Mouse (Mus musculus) heart, postnatal 0 days (tissue): Measurements from ENCODE around the gene Cyct. TPM values are rescaled to one million over a fixed set of nuclear protein-coding genes. Genes with fewer than 3 reads are reported as not detected.

Experiments used
- ATAC-seq: fragments of 200-750 bp; cut with Nextera tagmentation; 2 replicates; pipeline ENCODE4 v1.8.0; 2017; ENCODE audit warnings: low read depth, moderate number of reproducible peaks, moderate library complexity; ENCODE audit not compliant: insufficient read depth
- DNase-seq: peaks from one replicate; pipeline ENCODE4 v3.0.0-alpha.2; 2016; ENCODE audit warnings: low spot score
- H3K27ac ChIP-seq: fragments of 300-500 bp; sonication (generic); 2 replicates; pipeline ENCODE4 v1.5.1; 2014; ENCODE audit warnings: low read depth, mild to moderate bottlenecking
- H3K27me3 ChIP-seq: fragments of 300-500 bp; sonication (generic); 2 replicates; pipeline ENCODE4 v1.6.1; 2014; ENCODE audit warnings: low read length, mixed read lengths; ENCODE audit not compliant: control insufficient read depth, insufficient read depth
- H3K36me3 ChIP-seq: fragments of 300-500 bp; sonication (generic); replicated peaks from 2 replicates; pipeline ENCODE4 v1.6.1; 2014; ENCODE audit warnings: low read length, mixed read lengths; ENCODE audit not compliant: control insufficient read depth, insufficient read depth
- H3K4me1 ChIP-seq: fragments of 300-500 bp; sonication (generic); 2 replicates; pipeline ENCODE4 v1.6.1; 2014; ENCODE audit warnings: antibody characterized with exemption; ENCODE audit not compliant: control insufficient read depth, insufficient read depth
- H3K4me2 ChIP-seq: fragments of 300-500 bp; sonication (generic); 2 replicates; pipeline ENCODE4 v1.6.1; 2014; ENCODE audit warnings: low read depth, mild to moderate bottlenecking, low read length, moderate library complexity
- H3K4me3 ChIP-seq: fragments of 300-500 bp; sonication (generic); 2 replicates; pipeline ENCODE4 v1.5.1; 2014; ENCODE audit warnings: low read depth, low read length
- H3K9ac ChIP-seq: fragments of 300-500 bp; sonication (generic); replicated peaks from 2 replicates; pipeline ENCODE4 v1.6.1; 2014; ENCODE audit warnings: low read depth, low read length, mixed read lengths
- H3K9me3 ChIP-seq: fragments of 300-500 bp; sonication (generic); replicated peaks from 2 replicates; pipeline ENCODE4 v1.6.1; 2016; ENCODE audit warnings: low read length; ENCODE audit not compliant: control insufficient read depth
- CTCF ChIP-seq: IDR thresholded peaks from 2 replicates; pipeline ENCODE4 v1.5.1; 2016; ENCODE audit warnings: antibody characterized with exemption, control low read depth, low read depth
- EP300 ChIP-seq: IDR thresholded peaks from 2 replicates; pipeline ENCODE4 v1.6.1; 2016; ENCODE audit warnings: antibody characterized with exemption, low read depth
- WGBS: fragments of 180-500 bp; shearing (Covaris S2); extraction: QIAGEN DNeasy Blood & Tissue Kit; methylation state at CpG from one replicate; pipeline ENCODE4 v1.1.7; 2014; 5-methylcytosine and 5-hydroxymethylcytosine counted together
- polyA plus RNA-seq: library from polyadenylated mRNA; unstranded; fragments of >200 nt; fragmentation: Nextera tagmentation; extraction: Ambion mirVana; gene quantifications from 2 replicates; pipeline ENCODE4 v1.2.1, GENCODE M21; 2015
- total RNA-seq: library from RNA; depleted of rRNA; stranded (reverse); fragments of >200 nt; gene quantifications from 2 replicates; pipeline ENCODE4 v1.2.3, GENCODE M21; 2014; ENCODE audit warnings: low replicate concordance

Cyct gene
- total and polyA plus RNA-seq, 2 experiments from 2014 or later, result not detected

DNA sequence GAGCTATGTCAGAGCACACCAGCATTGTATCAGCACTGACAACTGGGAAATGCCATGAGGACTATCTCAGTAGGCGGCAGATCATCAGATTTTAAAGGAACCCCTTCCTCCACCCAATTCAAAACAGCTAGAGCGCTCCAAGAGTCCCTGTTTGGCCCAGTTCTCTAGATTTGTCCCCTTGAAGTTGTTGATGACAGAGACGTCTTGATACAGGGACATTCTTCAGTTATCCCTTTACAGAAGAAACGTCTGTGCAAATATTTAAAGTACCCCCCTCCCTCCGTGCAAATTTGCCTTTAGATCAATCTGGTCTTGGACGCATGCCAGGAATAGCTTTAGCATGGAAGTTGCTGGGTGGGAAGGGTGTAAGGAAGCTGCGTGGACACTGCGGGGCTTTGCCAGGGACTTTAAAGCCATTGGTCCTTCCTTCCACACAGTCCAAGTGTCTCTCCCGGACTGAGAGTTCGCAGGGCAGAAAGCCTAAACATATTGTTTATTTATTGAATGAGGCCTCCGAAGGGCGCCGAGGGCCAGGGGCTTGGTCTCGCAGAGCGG, 45.4 kb upstream of the Cyct start:
- Histone ChIP-seq H3K27ac (no peak overlapping the region), H3K4me1 (no peaks in the 10 kb centered on the region), H3K36me3 (no peaks in the 10 kb centered on the region), H3K4me3 (peak overlapping the region; percentile 88), H3K27me3 (peaks cover 20% of the 10 kb centered on the region), H3K9ac (peak overlapping the region; percentile 57), H3K9me3 (no peaks in the 10 kb centered on the region), H3K4me2 (peak overlapping the region; percentile 99)
- no peak for TF ChIP-seq EP300
- no peak for TF ChIP-seq CTCF
- WGBS, result 5% methylated on average over 15 of the region's 15 CpGs
- no peak for DNase-seq
- no peak for ATAC-seq

DNA sequence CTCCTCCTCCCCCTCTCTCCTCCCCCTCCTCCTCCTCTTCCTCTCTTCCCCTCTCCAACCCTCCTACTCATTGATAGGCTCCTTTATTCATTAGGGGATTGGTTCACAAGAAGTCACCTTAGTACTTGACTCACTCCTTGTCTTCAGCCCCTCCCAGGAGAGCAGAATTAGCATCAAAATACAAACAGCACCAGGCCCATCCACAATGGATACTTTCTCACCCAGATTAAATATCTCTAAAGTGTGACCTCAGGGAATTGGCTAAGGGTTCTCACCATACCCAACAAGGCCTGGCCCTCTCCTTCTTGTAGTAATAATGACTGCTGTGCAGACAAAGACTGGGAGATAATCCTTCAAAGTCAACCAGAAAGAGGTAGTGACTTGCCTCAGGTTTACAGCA, 39.9 kb upstream of the Cyct start:
- no peak for ATAC-seq
- Histone ChIP-seq H3K4me1 (no peaks in the 10 kb centered on the region), H3K27me3 (peaks cover 10% of the 10 kb centered on the region; the same call in 1 of the 2 replicates), H3K4me2 (no peak overlapping the region), H3K9me3 (no peaks in the 10 kb centered on the region), H3K36me3 (no peaks in the 10 kb centered on the region), H3K4me3 (no peak overlapping the region), H3K9ac (no peak overlapping the region), H3K27ac (no peak overlapping the region)
- no peak for TF ChIP-seq EP300
- TF ChIP-seq CTCF, result no peak
- no peak for DNase-seq

DNA sequence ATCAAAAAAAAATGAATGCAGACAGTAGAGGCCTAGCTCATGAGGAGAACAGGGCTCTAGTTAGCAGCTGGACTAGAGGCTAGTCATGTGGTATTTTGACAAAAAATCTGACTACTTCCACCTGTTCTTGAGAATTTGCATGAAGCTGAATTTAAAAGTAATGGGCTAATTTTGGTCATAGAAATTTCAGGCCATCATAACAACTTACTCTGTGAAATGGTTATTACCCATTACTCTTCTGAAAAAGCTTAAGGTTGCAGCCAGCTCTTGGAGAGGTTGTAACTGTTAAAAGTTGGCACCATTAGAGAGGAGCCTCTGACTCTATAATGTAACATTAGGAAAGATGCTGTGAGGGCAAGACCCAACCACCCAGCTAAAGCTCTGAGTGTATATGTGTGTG, 26.3 kb upstream of the Cyct start:
- Histone ChIP-seq H3K9ac (no peak overlapping the region), H3K9me3 (no peaks in the 10 kb centered on the region), H3K27ac (no peak overlapping the region), H3K27me3 (no peaks in the 10 kb centered on the region), H3K36me3 (peaks cover 43% of the 10 kb centered on the region), H3K4me3 (no peak overlapping the region), H3K4me1 (no peaks in the 10 kb centered on the region), H3K4me2 (no peak overlapping the region)
- TF ChIP-seq CTCF (no peak), EP300 (no peak)
- DNase-seq, result no peak
- no peak for ATAC-seq

DNA sequence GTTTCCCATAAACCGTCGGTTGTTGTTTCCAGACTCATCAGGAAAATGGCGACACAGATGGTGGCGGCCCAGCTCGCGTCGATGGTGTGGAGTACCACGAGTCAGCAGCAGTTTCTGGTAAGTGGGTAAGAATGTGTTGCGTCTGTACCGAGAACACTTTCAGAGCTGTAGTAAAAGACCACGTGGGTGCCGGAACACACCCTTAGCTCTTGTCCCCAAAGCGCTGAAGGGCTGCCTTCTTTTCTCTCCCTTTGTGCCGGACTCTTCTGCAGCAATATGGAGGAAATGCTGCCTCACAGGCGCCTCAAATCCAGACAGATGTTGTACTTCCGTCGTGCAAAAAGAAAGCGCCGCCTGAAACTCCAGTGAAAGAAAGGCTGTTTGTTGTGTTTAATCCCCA, 18.4 kb upstream of the Cyct start:
- no peak for TF ChIP-seq EP300
- no peak for TF ChIP-seq CTCF
- Histone ChIP-seq H3K27me3 (no peaks in the 10 kb centered on the region), H3K4me2 (no peak overlapping the region), H3K4me3 (no peak overlapping the region), H3K36me3 (peaks cover 88% of the 10 kb centered on the region), H3K9me3 (no peaks in the 10 kb centered on the region), H3K27ac (no peak overlapping the region), H3K9ac (no peak overlapping the region), H3K4me1 (no peaks in the 10 kb centered on the region)
- no peak for ATAC-seq
- no peak for DNase-seq
- WGBS, result 93% methylated on average over 19 of the region's 19 CpGs

DNA sequence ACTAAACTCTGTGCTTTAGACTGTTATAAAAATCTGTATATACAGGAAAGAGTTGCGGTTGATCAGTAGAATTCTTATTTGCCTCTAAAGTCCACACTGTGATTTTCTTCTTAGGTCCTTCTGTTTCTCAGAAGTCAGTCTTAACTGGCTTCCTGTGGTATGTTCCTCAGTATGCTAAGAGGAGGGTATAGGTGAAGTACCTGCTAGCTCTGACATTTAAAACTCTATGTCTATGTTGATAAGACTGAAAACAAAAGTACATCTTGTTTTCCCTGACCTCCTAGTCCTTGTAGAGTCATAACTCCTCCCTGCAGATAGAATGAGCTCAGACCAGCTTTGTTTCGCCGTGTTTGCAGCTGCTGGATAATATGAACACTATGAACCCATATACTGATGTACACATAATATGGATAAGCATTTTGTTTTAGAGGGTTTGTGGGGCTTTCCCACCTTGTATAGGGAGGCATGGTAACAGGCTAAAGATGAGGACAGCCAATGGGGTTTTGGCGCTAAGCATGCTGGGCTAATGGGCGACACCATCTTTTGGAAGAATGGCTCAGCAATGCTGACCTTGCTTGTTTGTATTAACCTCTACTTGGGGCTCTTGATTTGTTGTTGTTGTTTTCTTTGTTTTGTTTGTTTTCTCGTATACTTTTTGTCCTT, 14.4 kb upstream of the Cyct start:
- Histone ChIP-seq H3K27ac (no peak overlapping the region), H3K27me3 (no peaks in the 10 kb centered on the region), H3K4me3 (no peak overlapping the region), H3K9me3 (no peaks in the 10 kb centered on the region), H3K9ac (no peak overlapping the region), H3K4me1 (peaks cover 14% of the 10 kb centered on the region), H3K36me3 (peaks cover 59% of the 10 kb centered on the region), H3K4me2 (no peak overlapping the region)
- WGBS, result 87% methylated on average over 6 of the region's 6 CpGs
- TF ChIP-seq EP300 (no peak), CTCF (no peak)
- DNase-seq (no peak), ATAC-seq (no peak)

GRCm38 (mm10) chr2:76372244-76372643, 12.0 kb upstream of the Cyct start:
- TF ChIP-seq EP300 (no peak), CTCF (no peak)
- peaks cover 14% of the 10 kb centered on the region for H3K4me1 ChIP-seq
- peak overlapping the region; percentile 77 for H3K27ac ChIP-seq
- peaks cover 36% of the 10 kb centered on the region for H3K36me3 ChIP-seq
- H3K9me3 ChIP-seq, result no peaks in the 10 kb centered on the region
- ATAC-seq, result peak; percentile 87
- no peaks in the 10 kb centered on the region for H3K27me3 ChIP-seq
- peak overlapping the region; percentile 90 for H3K4me2 ChIP-seq
- 26% methylated on average over 4 of the region's 4 CpGs for WGBS
- peak; percentile 77 for DNase-seq
- H3K4me3 ChIP-seq, result no peak overlapping the region
- H3K9ac ChIP-seq, result no peak overlapping the region
